ENCODE assay signal across 27 mouse cellular contexts in the genomic region with DNA sequence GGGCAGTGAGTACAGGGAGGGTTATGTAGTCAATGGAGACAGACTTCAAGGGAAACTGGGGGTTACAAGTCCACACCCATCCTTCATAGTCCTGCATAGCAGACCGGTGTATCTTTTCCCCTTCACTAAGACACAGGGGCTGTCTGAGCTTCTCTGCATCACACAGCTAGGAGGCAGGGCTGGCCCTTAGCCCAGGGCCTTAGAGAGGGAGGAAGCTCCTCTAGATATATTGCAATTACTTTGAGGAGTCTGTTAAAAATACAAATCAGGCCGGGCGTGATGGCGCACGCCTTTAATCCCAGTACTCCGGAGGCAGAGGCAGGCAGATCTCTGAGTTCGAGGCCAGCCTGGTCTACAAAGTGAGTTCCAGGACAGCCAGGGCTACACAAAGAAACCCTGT. TPM values are rescaled to one million over a fixed set of nuclear protein-coding genes. Genes with fewer than 3 reads are reported as not detected.
"Had no signal": no experiment of that assay in that cellular context is flagged by ENCODE, and none has a peak within 500 bp of the region (broad histone marks: within the 10 kb centered on the region; RNA-seq: fewer than 3 reads in every experiment).

No protein-coding gene starts in this region.

- H3K36me3 ChIP-seq: heart, embryonic 15.5 days; limb, embryonic 15.5 days; liver, embryonic 12.5 days had no signal

- H3K4me1 ChIP-seq: heart, embryonic 13.5 days; heart, embryonic 15.5 days; limb, embryonic 13.5 days; limb, embryonic 15.5 days; liver, embryonic 12.5 days had no signal

- H3K27ac ChIP-seq: heart, adult 2 months; heart, embryonic 13.5 days; heart, embryonic 15.5 days; hindbrain, embryonic 12.5 days; hindbrain, embryonic 14.5 days; kidney, embryonic 15.5 days; kidney, postnatal 0 days; limb, embryonic 13.5 days; limb, embryonic 15.5 days; liver, embryonic 12.5 days; liver, embryonic 14.5 days had no signal

- H3K27me3 ChIP-seq: heart, embryonic 13.5 days; heart, embryonic 15.5 days; hindbrain, embryonic 12.5 days; kidney, embryonic 15.5 days; limb, embryonic 13.5 days; limb, embryonic 15.5 days had no signal

- ATAC-seq: hindbrain, embryonic 16.5 days; intestine, embryonic 16.5 days; liver, embryonic 12.5 days had no signal

- H3K9me3 ChIP-seq: heart, embryonic 13.5 days; heart, embryonic 15.5 days; hindbrain, embryonic 12.5 days; kidney, embryonic 15.5 days; limb, embryonic 15.5 days; liver, embryonic 12.5 days had no signal

- H3K4me3 ChIP-seq: heart, adult 2 months; heart, embryonic 13.5 days; heart, embryonic 15.5 days; hindbrain, embryonic 12.5 days; kidney, embryonic 15.5 days; limb, embryonic 13.5 days; limb, embryonic 15.5 days; liver, embryonic 12.5 days had no signal

- H3K9ac ChIP-seq: heart, embryonic 13.5 days; heart, embryonic 15.5 days; hindbrain, embryonic 12.5 days; hindbrain, embryonic 14.5 days; kidney, embryonic 15.5 days; limb, embryonic 13.5 days; limb, embryonic 15.5 days; liver, embryonic 12.5 days; liver, embryonic 14.5 days had no signal

- H3K4me2 ChIP-seq: heart, embryonic 11.5 days; heart, embryonic 13.5 days; heart, embryonic 15.5 days; hindbrain, embryonic 12.5 days; hindbrain, embryonic 14.5 days; kidney, embryonic 15.5 days; limb, embryonic 13.5 days; limb, embryonic 15.5 days; liver, embryonic 12.5 days had no signal

- DNase-seq: gastrocnemius, postnatal 14 days; gastrocnemius, postnatal 36 days; heart, adult 11 months; heart, adult 2 months; heart, postnatal 14 days; heart, postnatal 36 days; kidney, adult 11 months; kidney, adult 2 months; kidney, adult 9 months; kidney, postnatal 14 days; kidney, postnatal 36 days; layer of hippocampus, adult 9-11 months; layer of hippocampus, postnatal 36 days; left cerebral cortex, postnatal 4 days had no signal

RNA-seq across cellular contexts. Expression of a gene that starts 36.6 kb away (rescaled TPM):
- polyA plus RNA-seq: intestine, embryonic 16.5 days had no signal
